Mouse (Mus musculus) layer of hippocampus, adult 9-10 months (tissue): ENCODE data around the gene Olfr467.
A peak's percentile ranks its signal among the peaks of the same experiment; 100 is the strongest.
"Not testable (repeated sequence)": the region's sequence is repeated elsewhere in the genome, so short reads cannot be mapped to it uniquely, and the experiment has no call there.

Experiments
- DNase-seq: peaks from one replicate; pipeline ENCODE4 v3.0.0; 2022; ENCODE audit warnings: low spot score

Olfr467 gene

GRCm38 (mm10) chr7:107811963-107812362 lies at the start of gene Olfr467:
Gene Olfr467, plus strand, starts transcription at chr7:107812263.
- no peak for DNase-seq

- DNase-seq: no peak
Measured at GRCm38 (mm10) chr7:107770812-107771211, 41.3 kb upstream of the Olfr467 start.

GRCm38 (mm10) chr7:107778216-107778615 lies 33.8 kb upstream of the Olfr467 start:
- DNase-seq: no peak

GRCm38 (mm10) chr7:107779611-107780010 lies 32.5 kb upstream of the Olfr467 start:
- DNase-seq: no peak

GRCm38 (mm10) chr7:107787977-107788620 lies 24.0 kb upstream of the Olfr467 start:
- peak; percentile 16 for DNase-seq

GRCm38 (mm10) chr7:107796500-107796899 lies 15.6 kb upstream of the Olfr467 start:
- no peak for DNase-seq

- no peak for DNase-seq
Measured at GRCm38 (mm10) chr7:107801108-107801507, 11.0 kb upstream of the Olfr467 start, which contains the start of gene Ovch2. Gene Ovch2, minus strand, starts transcription at chr7:107801208.

- no peak for DNase-seq
Measured at GRCm38 (mm10) chr7:107802138-107802537, 9.9 kb upstream of the Olfr467 start.

GRCm38 (mm10) chr7:107819442-107819841 lies 7.4 kb downstream of the Olfr467 start:
- no peak for DNase-seq

GRCm38 (mm10) chr7:107823867-107824266 lies 11.8 kb downstream of the Olfr467 start:
- DNase-seq: not testable (repeated sequence)

- not testable (repeated sequence) for DNase-seq
Measured at GRCm38 (mm10) chr7:107825441-107825840, 13.4 kb downstream of the Olfr467 start, which contains the start of gene Olfr469. Gene Olfr469, minus strand, starts transcription at chr7:107825541.

GRCm38 (mm10) chr7:107841719-107842118 lies 29.7 kb downstream of the Olfr467 start:
- DNase-seq: no peak

- DNase-seq: not testable (repeated sequence)
Measured at GRCm38 (mm10) chr7:107847390-107847789, 35.3 kb downstream of the Olfr467 start, which contains the start of gene Olfr470. Gene Olfr470, minus strand, starts transcription at chr7:107847490.
